Mouse (Mus musculus) cerebellum, postnatal 25 days (tissue): ENCODE measurements at regions not wholly inside any gene's neighbourhood (a gene's known extent, or its start where the extent isn't known, plus 50 kb on each side); places are given as distances from the start of the nearest gene placed in this dataset.

Experiments
- DNase-seq, 2 experiments: peaks; one replicate each; pipeline ENCODE4 v3.0.0; 2021; ENCODE audit warnings: mixed read lengths in 2 of 2

DNA sequence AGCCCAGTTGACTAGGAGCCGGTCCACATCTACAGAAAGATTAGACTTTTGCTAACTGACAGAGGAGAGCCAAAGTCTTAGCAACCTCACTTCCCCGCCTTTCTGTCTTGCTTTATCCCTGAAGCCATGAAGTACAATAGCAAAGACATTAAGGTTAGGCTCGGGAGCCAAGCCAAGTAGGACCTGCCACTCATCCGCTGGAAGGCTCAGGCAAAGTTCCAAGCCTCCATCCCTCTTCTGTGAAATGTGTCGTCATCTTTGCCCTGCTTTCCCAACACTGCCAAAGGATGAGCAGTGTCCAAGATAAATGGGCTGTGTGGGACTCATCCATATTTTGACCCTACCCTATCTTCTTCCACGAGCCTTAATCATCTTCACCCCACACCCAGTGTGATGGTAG, 250.6 kb upstream of the Cadm1 start:
- DNase-seq = no peak

DNA sequence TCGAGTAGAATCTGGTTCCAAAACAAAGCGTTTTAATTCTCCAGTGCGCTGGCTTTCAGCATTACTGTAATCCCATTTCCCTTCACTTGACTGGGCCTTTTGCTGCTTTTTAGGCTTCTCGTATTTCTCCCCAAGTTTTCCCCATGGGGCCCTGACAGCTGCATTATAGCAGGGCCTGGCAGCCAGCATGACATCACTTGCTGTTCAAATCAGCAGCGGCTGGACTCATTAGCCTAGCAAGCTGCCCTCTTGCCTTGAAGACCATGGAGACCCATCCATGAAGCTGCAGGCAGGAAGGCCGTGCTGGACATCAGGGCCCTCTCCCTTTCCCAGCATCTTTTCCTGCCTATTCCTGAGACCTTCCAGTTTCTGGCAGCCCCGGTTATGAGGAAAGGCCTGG, 249.8 kb upstream of the Cadm1 start:
- no peak for DNase-seq

DNA sequence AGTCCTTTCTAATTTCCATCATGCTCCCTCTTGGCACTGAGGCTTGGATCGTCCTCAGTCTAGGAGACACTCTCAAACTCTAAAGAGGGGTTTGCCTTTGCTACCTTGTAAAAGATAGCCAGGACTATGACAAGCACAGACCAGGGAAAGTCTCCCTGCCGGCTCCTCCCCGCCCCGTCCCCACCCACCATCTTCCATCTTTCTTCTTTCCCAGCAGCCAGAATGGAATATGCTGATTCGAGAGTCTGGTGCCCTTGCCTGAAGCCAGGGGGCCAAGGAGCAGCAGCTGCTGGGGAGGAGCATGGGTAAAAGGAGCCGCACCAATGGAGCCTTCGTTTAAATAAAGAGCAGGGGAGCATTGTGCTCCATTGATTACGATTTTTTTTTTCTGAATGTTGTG, 249.4 kb upstream of the Cadm1 start:
- no peak for DNase-seq

DNA sequence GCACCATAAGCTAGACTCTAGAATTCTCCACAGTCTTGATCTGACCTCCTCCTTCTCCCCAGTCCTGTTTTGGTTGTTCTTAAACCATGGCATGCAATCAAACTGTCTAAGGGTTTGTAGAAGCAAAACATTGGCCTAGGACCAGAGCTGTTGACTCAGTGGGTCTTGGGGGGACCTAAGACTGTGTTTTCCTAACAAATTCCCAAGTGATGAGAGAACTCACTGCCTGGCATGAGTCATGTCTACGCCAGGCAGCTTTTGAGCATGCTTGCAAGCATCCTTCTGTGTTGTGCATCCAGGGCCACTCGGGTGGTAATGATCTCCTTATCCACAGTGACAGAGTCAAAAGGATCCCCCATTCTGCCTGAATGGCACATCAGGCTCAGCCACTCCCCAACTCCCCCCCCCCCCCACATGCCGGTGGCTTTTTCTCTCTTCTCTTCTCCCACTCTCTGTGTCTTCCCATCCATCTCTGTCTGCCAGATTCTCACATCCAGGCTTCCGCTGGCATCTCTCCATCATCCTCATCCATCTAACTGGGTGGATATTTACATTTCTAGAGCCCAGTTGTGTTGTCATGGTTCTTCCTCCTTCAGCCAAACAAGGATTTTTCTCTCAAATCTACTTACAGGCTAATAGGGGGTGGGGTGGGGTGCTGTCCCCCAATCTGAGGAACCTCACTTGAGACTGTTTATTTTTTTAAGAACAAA, 246.1 kb upstream of the Cadm1 start:
- no peak for DNase-seq

DNA sequence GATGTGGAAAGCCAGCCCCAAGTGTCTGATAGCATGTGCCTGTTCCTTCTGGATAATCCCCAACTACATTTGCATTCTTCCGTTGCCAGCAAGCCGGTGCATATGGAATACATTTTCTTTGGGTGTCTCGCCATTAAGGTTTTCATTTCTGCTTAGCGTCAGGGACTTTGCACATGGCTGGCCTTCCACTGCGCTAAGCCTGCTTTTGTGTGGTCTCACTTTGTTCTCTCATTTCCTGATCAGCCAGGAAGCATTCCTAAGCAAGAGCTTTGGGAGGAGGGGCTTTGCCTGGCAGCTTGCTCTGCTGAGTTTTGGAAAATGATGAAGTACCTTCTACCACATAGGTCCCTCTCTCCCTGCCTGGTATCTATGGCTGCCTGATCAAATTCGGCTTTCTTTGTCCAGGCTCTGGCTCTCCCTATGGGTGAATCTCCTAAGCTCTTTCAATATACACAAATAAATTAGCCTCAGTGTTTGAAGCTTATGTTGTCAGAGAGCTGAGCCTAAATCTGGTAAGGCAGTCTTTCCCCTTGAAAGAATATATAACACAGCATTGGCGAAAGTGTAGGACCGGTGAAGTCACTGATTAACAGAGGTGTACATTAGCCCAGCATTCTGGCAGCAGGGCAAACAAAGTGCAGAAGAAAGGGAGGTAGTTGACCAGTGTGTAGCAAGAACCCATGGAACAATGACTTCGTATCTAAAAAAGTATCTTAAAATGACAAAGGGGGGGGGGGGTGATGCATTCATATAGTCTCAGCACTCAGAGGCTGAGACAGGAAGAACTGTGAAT, 242.8 kb upstream of the Cadm1 start:
- no peak for DNase-seq

DNA sequence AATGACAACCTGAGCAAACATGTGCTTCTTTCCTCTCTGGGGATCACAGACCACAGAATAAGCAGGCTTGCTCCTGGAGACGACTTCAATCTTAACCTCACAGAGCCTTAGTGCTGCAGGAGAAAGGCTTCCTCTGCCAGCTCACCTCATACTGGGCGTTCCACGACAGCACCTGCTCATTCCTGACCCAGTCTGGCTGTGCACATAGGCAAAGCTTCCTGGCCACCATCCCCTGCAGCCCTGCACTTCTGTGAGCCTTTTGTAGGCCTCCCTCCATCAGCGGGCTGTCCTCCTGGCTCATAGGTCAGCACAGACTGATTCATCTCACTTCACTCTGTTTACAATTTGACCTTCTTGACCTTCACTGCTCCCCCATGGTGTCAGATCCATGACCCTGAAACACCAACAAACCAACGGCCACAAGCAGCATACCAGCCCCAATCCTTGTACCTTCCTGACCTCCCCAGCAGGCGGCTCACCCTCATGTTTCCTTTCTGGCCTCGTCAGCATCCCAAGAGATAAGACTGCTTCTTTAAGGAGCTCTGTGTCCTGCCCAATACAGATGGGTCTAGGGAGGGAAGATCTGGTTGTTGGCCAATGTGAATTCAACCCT, 241.3 kb upstream of the Cadm1 start:
- DNase-seq = peak; percentile 64 to 71

DNA sequence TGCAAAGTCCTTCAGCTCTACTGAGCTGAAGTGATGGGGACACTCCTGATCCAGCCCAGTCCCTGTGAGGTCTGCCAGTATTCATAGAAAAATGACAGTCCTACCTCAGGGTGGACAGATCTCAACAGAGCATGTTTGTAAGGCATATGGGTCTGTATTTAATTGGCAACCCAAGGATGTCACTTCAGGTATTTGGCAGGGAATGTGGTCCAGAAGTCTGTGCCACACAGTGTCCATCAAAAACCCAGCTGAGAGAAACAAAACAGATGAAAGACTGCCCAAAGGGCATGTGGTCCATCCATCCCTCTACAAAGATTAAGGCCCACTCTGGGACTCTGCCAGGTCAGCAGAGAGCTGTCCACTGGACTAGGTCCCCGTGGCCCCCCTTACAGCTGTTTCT, 229.3 kb upstream of the Cadm1 start:
- DNase-seq = peak; percentile 76 to 78

DNA sequence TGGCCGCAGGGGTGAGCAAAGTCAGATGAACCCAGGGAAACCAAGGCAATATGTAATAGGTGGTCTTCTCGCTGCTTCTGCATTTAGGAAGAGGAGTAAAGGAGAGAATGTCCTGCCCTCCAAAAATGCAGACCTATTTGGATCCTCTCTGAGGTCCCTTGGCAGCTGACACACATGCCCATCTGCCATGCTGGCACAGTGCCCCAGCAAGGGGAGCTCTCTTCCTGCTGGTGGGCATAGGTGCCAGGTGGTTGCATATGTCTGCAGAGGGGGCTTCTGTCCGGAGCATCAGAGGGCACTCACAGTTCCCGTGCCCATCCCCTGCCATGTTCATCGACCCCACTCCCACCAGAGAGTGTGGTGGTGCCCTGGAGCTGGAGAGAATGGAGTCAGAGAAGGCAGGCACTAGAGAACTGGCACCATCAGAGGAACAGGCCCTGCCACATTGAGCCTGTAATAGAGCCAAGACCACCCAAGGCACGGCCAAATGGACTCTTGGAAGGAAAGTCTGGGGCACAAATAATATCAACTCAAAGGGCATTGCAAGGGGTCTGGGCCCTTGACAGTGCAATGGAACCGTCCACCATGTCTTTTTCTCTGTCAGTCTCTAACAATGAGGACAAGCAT, 222.7 kb upstream of the Cadm1 start:
- peak; percentile 98 to 99 for DNase-seq

DNA sequence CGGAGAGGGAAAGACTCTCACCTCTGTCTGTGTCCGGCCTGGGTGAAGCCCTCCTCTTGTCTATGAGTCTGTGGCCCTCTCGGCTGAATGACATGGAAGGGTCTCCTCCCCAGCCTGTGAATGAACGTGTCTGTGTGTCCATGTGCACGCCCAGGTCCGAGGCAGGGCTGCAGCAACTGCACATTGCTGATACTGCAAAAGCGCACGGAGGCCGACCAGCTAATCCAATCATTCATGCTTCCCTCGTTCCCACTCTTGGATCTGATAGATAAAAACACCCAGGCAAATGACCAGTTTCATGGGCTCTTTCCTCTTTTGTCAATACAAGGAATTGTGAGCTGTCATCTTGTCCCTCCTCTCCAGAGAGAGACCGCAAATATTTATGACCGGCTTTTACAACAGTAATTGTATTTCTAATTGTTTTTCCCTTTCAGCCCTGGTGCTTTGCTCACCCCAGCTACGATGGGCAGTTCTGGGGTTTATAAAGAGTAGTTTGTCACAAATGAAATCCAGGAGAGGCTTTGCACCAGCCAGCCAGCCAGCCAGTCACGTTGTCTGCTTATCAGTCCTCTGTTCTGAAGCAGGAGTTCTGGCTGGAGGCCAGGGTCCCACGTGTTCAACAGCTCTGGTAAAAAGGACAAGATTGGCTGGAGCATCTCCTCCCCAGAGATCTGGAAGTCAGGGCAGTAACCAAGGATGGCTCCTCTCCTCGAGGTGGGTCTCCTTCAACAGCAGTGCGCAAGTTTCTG, 222.0 kb upstream of the Cadm1 start:
- peak; percentile 75 to 82 for DNase-seq

DNA sequence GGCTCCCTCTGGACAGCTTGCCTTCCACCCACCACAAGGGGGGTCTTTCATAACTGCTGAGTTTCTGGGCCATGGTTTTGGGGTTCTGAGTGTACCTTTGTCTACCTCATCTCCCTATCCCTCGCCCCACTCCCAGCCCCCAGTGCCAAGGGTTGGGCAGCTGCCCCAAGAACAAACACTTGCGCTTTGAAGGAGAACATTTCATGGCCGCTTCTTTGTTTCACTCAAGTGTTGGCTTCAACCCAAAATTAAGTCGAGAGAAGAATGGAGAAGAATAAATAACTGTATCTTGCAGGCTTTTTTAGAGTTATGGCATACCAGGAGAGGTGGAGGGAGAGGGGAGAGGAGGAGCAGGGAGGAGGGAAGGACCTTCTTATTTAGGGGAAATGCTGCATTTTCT, 216.5 kb upstream of the Cadm1 start:
- no peak for DNase-seq

DNA sequence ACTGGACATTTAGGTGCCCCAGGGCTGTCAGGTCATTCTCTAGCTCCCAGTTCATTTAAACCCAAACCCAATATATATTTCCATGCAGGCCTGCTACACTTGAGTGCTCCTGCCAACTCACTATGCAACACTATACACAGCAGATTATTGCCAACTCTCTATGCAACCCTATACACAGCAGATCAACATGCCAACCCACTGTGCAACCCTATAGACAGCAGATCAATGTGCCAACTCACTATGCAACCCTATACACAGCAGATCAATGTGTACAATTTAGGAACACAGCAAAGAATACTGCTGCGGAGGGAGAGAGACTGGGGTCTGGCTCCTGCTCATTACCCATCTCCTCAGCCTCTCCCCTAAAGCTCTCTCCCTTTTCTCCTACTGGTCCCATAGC, 215.7 kb upstream of the Cadm1 start:
- DNase-seq = no peak

DNA sequence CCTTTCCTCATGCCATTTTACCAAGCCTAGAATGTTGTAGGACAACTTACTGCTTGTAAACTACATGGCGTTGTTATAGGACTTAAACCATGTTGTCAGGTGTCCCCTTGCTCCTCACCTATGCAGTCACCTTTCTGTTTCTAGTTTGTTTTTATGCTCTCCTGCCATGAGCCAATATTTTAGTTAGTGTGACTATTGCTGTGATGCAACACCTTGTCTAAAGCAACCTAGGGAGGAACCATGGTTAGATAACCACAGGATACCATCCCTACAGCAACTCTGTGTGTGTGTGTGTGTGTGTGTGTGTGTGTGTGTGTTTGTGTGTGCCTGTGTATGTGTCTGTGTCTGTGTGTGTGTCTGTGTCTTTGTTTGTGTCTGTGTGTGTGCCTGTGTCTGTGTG, 209.6 kb upstream of the Cadm1 start:
- DNase-seq = no peak

DNA sequence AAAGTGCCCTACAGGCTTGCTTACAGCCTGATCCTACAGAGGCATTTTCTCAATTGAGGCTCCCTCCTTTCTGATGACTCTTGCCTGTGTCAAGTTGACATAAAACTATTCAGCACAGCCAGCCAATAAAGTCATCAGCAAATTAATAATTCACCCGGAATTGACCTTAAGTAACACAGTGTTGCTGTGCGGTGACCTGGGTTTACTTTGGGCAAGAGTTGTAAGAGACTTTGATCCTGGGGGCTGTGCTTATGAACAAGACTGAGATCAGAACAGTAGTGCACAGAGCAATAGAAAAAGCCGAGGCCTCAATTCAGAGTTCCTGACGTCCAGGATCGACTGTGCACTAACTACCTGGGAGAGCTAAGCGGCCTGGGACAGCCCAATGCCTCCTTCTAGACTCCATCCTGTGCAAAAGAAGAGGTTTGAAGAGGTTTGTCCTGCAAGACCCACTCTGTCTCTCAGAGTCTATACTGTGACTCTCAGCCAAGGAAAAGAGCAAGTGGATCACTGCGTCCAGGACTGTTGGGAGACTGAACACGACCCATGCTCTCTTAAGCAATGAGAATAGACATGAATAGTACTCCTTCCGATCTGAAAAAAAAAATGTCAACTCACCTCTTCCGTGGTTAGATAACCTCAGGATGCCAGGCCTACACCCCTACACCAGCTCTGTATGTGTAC, 208.7 kb upstream of the Cadm1 start:
- no peak for DNase-seq

DNA sequence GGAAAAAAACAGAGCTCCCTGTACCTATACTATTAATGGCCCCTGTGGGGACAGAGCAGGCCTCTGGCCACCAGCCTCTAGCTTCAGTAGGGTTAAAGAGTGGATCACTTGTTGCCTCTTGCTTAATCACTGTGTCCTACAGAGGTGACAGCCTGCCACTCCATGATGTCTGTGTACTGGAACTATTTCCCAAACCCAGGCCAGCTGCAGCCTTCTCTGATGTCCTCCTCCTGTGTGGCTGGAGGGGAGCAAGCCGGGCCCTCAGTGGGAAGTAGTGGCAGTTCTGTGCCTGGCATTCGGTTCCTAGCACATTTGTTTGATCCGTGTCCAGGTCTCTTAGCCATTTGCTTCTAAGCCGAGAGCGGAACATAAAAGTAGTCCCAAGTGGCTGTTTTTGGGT, 207.7 kb upstream of the Cadm1 start:
- peak in 1 of 2 experiments; percentile 30 for DNase-seq

DNA sequence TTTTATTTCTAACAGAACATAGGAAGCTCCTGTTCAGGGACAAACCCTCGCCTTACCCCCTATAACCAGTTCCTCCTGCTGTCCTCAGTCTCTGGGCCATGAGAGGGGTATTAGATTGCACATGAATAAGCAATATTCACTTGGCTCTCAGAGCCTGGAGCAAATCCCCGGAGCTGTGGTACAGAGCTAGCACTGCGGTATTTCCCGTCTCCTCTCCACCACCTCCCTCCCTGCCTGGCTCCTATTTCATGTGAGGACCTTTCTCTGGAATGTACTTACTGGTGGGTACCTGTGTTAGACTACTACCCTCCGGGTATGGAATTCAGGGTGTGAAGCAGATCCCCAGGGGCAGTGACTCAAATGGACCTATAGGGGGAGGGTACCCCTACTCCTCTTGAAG, 206.9 kb upstream of the Cadm1 start:
- DNase-seq = no peak

DNA sequence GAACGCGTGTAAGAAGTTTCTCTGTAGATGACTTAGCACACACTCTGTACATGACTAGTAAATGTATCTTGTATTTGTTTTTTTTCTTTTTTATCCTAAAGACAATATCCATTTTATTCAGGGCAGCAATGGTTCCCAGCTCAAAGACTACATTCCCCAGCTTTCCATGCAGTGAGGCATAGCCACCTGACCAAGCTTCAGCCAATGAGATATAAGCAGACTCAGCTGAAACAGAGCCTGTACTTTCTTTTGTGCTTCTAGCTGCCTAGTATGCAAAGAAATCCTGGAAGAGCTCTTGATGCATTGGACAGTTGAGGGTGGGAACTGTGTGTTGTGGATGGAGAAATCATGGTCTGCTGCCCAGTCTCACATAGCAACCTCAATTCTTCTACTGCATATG, 202.4 kb upstream of the Cadm1 start:
- DNase-seq = no peak

DNA sequence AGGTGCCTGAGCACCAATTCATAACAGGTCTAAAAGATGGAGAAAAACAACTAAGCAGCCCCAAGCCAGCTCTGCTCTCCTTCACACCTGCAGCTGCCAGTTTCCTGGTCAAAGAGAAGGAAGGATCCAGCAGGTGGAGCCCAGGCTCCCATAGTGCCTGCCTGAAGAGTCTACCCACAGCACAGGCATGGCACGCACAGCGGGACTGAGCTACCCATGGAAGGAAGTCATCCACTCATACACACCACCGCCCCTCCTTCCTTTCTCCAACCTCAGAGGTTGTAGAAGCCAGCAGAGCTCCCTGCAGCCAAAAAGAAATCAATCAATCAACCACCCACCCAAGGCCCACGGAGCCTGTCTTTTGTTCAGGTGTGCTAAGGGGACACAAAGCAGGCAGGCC, 197.0 kb upstream of the Cadm1 start:
- DNase-seq = peak in 1 of 2 experiments; percentile 61

DNA sequence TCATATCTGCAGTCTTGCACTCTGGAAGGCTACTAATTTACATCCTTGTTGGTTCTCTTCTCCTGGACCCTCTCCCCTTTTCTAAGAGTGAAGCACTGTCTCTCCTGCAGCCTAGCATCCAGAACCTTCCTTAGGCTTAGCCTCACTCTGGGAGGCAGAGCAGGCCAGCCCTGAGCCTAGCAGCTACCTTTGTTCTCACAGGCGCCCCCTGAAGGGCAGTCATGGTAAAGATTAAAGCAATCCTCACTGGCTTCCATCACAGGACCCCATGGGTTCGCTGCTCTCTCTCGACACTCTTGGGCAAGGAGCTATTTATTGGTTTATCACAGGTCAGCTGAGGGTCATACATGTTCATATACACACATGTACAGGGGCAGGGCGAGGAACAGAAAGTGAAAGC, 191.8 kb upstream of the Cadm1 start:
- peak; percentile 40 to 68 for DNase-seq

DNA sequence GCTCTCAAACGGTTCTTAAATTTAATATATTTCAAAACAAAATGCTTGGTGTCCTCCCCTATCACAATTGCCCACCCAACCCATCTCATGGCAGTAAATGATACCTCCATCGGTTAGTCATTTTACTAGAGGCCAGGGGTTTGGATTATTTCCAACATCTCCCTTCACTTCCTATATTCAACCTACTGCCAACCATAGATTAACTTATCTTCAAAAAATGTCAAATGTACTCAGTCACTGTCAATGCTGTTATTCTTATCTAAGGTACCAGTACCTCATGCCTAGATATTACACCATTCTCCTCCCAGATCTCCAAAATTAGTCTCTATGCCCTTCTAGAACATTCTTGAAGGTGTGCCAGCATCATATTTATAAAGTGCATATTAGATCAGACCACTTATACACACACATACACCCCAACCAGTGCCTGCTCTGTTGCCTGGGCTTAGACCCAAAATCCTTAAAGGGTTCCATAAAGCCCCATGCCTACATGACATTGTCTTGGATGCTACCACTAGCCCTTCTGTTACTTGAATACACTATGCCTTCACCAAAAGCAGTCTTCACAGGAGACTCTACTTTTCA, 183.4 kb upstream of the Cadm1 start:
- no peak for DNase-seq

DNA sequence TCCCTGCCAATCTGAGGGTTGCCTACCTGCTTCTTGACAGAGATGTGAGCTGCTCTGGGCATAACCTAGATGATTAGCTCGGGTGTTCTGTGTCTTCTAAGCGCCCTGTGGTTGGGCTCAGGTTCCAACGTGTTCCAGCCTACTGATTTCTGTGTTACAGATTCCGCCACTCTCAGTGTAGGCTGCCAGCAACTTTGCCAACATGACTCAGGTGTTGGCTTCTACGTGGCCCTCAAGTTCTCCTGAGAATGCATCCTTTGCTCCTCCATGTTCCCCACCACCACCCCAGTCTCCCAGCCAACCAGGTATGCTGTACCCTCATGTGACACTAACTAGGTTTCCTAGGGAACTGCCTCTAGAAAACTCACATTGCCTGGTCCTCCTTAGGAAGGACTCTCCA, 179.7 kb upstream of the Cadm1 start:
- peak; percentile 38 to 42 for DNase-seq

DNA sequence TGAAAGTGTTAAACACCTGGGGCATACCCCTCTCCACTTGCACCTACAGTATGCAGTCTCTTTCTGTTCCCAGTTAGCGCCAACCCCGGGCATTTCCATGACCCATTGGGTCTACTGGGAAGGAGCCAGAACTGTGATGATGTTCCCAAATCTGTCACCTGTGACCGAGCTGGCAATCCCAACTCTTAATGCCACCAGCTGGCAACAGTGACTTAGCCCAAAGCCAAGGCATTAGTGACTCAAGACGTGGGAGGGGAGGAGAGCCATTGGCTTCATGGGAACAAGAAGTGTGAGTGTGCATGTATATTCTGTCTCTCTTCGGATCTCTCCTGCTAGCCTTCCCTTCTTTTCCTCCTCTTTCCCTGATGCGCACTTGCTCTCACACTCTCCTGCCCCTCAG, 178.9 kb upstream of the Cadm1 start:
- DNase-seq = peak; percentile 71 to 80

DNA sequence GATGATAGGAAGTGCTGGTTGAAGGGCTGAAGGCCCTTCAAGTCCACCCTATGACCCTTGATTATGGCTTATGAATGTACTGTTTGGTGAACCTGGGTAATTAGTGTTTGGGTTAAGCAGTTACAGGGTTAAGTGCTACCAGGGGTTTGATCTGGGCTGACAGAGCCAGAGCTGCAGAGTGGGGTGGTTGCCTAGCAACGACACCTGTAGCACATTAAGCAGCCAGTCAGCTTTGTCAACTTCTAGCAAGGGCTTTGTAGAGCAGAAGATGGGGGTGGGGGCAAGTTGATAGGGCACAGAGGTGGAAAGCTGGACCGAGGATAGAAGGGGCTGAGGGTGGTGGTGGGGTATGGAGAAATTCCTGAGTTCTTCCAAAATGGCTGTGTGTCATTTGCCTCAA, 177.0 kb upstream of the Cadm1 start:
- DNase-seq = no peak
